Mouse (Mus musculus) stomach, embryonic 14.5 days (tissue): ENCODE results near the gene Ipcef1. TPM values are rescaled to one million over a fixed set of nuclear protein-coding genes. Genes with fewer than 3 reads are reported as not detected.

Experiments
- ATAC-seq: fragments of 200-750 bp; cut with Nextera tagmentation; 2 replicates; pipeline ENCODE4 v1.8.0; 2017; ENCODE audit warnings: low read depth, moderate TSS enrichment; ENCODE audit not compliant: insufficient number of reproducible peaks, insufficient read depth, low FRiP score
- H3K27ac ChIP-seq: fragments of 300-500 bp; sonication (generic); 2 replicates; pipeline ENCODE4 v1.5.1; 2014; ENCODE audit warnings: mild to moderate bottlenecking, low read length, moderate library complexity, mixed read lengths
- H3K27me3 ChIP-seq: fragments of 300-500 bp; sonication (generic); 2 replicates; pipeline ENCODE4 v1.6.1; 2014; ENCODE audit warnings: low read length, control low read depth, mixed read lengths; ENCODE audit not compliant: control insufficient read depth, insufficient read depth
- H3K36me3 ChIP-seq: fragments of 300-500 bp; sonication (generic); 2 replicates; pipeline ENCODE4 v1.6.1; 2014; ENCODE audit warnings: mild to moderate bottlenecking, control low read depth, low read length, moderate library complexity, mixed read lengths; ENCODE audit not compliant: control insufficient read depth, insufficient read depth
- H3K4me1 ChIP-seq: fragments of 300-500 bp; sonication (generic); 2 replicates; pipeline ENCODE4 v1.6.1; 2014; ENCODE audit warnings: low read length, control low read depth, mixed read lengths; ENCODE audit not compliant: control insufficient read depth, insufficient read depth
- H3K4me2 ChIP-seq: fragments of 300-500 bp; sonication (generic); replicated peaks from 2 replicates; pipeline ENCODE4 v1.6.1; 2014; ENCODE audit warnings: low read depth, low read length, control low read depth
- H3K4me3 ChIP-seq: fragments of 300-500 bp; sonication (generic); 2 replicates; pipeline ENCODE4 v1.5.1; 2014; ENCODE audit warnings: low read depth, low read length, control low read depth
- H3K9ac ChIP-seq: fragments of 300-500 bp; sonication (generic); replicated peaks from 2 replicates; pipeline ENCODE4 v1.6.1; 2014; ENCODE audit warnings: low read depth, mild to moderate bottlenecking, control low read depth, low read length, moderate library complexity, mixed read lengths
- H3K9me3 ChIP-seq: fragments of 300-500 bp; sonication (generic); 2 replicates; pipeline ENCODE4 v1.6.1; 2016; ENCODE audit warnings: low read depth, low read length, control low read depth; ENCODE audit not compliant: control insufficient read depth
- WGBS: fragments of 180-500 bp; shearing (Covaris S2); extraction: QIAGEN DNeasy Blood & Tissue Kit; methylation state at CpG from one replicate; pipeline ENCODE4 v1.1.7; 2014; 5-methylcytosine and 5-hydroxymethylcytosine counted together
- polyA plus RNA-seq: library from polyadenylated mRNA; unstranded; fragments of >200 nt; fragmentation: Nextera tagmentation; extraction: Ambion mirVana; gene quantifications from 2 replicates; pipeline ENCODE4 v1.2.1, GENCODE M21; 2014

The Ipcef1 gene
- polyA plus RNA-seq, 1 experiment from 2014 or later = 1.0 TPM

DNA sequence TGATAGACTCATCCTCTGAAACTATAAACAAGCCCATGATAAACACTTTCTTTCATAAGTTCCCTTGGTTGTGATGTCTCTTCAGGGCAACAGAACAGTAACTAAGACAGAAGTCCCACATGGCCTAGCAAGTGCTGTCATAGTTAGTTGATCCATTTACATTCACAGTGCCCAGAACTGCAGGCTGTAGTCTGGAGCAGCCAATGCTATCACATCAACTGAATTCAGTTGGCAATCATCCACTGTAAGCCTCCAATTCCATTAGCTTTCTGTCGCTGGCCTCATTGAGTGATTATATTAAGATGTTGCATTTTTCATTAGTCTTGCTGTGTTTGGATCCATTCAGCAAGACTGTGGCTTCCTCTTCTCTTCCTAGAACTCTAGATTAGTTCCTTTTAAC, 206.0 kb downstream of the Ipcef1 start:
- 76% methylated on average over 1 of the region's 1 CpGs for WGBS
- ATAC-seq = no peak
- Histone ChIP-seq H3K36me3 (no peaks in the 10 kb centered on the region), H3K4me3 (no peak overlapping the region), H3K9ac (no peak overlapping the region), H3K27ac (no peak overlapping the region), H3K4me2 (no peak overlapping the region), H3K4me1 (no peaks in the 10 kb centered on the region), H3K27me3 (no peaks in the 10 kb centered on the region), H3K9me3 (no peaks in the 10 kb centered on the region)

DNA sequence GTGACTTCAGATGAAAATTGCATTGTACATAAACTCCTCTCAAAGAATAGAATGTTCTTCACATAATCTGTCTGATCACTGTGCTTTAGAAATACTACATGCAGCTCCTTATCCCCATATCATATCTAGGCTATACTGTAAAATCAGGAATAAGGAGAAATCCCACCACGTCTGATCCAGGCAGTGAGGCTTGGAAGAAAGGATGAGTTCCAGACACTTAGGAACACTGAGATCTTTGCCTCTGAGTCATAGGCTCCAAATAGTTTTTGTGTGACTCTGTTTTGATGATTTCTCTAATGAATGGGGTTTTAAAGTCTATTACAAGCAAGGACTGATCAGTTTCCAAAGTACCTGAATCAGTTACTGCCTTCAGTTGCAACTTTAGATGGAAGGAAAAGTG, 210.1 kb downstream of the Ipcef1 start:
- WGBS = 53% methylated on average over 1 of the region's 1 CpGs
- Histone ChIP-seq H3K27ac (no peak overlapping the region), H3K4me1 (no peaks in the 10 kb centered on the region), H3K4me3 (no peak overlapping the region), H3K9ac (no peak overlapping the region), H3K36me3 (no peaks in the 10 kb centered on the region), H3K4me2 (no peak overlapping the region), H3K27me3 (no peaks in the 10 kb centered on the region), H3K9me3 (no peaks in the 10 kb centered on the region)
- no peak for ATAC-seq

Other genes with a start within 250 kb of the Ipcef1 start
- 11.1 and 13.6 TPM in 2 replicates for gene Cnksr3, start 159.8 kb upstream of the Ipcef1 start, polyA plus RNA-seq